Mouse (Mus musculus) megakaryocyte progenitor cell, adult 5-6 weeks (primary cell): Measurements from ENCODE around the gene Pmvk. TPM values are rescaled to one million over a fixed set of nuclear protein-coding genes. Genes with fewer than 3 reads are reported as not detected.
"Not testable (repeated sequence)": the region's sequence is repeated elsewhere in the genome, so short reads cannot be mapped to it uniquely, and the experiment has no call there.

ENCODE experiments used
- ATAC-seq: replicated peaks from 2 replicates; pipeline ENCODE4 v1.8.0; 2016; ENCODE audit warnings: mild to moderate bottlenecking, moderate TSS enrichment, inconsistent platforms; ENCODE audit not compliant: poor library complexity
- total RNA-seq, 2 experiments: library from RNA; stranded (forward) in 1 of 2; stranded (reverse) in 1 of 2; fragments of 157-497, 149-512 nt in 1 of 2; fragments of 200-1000 nt in 1 of 2; gene quantifications; 2 replicates each; pipeline versions ENCODE4 v1.2.3 to v1.2.4; 2015 to 2017

Gene Pmvk
- total RNA-seq, 2 experiments from 2014 or later, result 14.8 to 25.3 TPM

- ATAC-seq, result peak; percentile 33
Measured at GRCm38 (mm10) chr3:89425876-89426275, 28.5 kb upstream of the Pmvk start.

- not testable (repeated sequence) for ATAC-seq
Measured at GRCm38 (mm10) chr3:89429021-89429420, 25.3 kb upstream of the Pmvk start.

- ATAC-seq, result peak; percentile 95
Measured at GRCm38 (mm10) chr3:89430171-89431159, 23.9 kb upstream of the Pmvk start, which contains the start of gene Pygo2. Gene Pygo2 (plus strand): TSS chr3:89430214.

DNA sequence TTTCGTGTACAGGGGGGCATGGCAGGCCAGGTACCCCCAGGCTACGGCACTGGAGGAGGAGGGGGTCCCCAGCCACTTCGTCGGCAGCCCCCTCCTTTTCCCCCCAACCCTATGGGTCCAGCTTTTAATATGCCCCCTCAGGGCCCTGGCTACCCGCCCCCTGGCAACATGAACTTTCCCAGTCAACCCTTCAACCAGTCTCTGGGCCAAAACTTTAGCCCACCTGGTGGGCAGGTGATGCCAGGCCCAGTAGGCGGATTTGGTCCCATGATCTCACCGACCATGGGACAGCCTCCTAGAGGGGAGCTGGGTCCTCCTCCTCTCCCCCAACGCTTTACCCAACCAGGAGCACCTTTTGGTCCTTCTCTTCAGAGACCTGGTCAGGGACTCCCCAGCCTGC is 21.7 kb upstream of the Pmvk start:
- no peak for ATAC-seq

DNA sequence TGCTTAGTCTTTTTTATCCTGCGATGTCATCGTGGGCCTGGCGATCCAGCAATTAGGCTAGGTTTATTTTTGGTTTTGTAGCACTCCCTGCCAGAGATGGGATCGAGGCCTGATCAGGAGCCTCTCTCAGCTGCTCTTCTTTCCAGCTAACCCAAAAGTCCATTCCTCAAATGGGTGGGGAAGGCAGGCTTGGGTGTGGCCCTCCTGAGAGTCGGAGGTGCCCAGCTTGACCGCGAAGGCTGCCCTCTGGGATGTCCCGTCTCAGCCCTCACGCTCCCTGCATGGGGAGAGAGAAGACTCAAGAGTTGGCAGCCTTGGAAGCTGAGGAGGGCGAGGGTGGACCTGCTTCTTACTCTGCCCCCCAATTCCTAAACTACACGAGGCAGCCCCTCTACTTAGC is 19.8 kb upstream of the Pmvk start:
- ATAC-seq, result no peak

DNA sequence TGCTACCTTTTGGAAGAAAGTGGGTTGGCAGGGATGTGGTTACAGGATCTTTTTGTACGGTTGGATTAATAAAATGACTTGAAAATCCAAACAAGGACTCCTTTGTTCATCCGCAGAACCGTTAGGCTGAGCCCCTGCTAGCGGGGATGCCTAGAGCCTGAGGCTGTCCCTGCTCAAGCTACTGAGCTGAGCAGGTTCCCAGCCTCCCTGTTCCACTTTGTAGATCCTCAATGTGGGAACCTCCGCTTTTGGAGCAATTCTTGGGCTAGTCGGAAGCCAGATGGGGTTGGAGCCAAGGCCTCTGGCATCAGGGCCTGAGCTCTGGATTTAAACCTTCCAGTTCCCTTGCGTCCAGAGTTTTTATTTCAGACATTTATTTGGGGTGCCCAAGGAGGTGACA is 19.3 kb upstream of the Pmvk start:
- no peak for ATAC-seq

DNA sequence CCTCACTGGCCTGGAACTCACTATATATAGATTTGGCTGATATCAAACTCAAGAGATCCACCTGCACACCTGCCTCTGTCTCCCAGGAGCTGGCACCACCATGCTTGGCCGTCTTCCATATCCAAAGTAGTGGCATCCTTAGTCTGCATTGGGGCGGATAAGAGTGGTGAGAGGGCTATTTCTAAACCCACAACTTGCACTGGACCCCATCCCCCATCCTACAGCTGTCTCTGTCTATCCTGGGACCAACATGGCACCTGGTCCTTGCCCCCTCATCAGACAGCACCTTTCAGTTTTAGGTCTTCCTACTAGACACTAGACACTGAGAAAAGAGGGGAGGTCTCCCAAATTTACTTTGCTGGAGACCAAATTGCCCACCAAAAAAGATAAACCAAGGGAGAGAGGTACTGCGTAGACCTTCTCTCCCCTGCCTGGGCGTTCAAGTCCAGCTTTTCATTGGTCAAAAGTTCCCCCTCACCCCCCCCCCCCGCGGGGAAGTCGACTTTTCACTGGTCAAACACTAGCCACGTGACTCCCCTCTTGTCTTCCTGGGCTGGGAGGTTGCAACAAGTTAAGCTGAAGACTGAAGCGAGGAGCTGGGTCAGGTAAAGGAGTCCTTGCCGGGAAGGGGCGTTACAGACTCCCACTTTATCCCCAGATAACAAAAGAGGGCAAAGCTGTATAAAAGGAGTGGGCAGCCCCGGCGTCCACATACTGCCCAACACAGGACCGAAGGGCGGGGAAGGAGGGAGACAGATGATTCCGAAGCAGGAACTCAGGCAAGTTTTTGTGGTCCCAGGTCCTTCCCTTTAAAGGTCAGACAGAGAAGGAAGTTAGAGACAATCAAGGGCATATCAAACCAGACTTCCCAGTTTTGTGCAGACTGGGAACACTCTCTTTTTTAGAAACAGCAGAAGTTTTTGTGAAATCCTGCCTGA is 17.9 kb upstream of the Pmvk start, which contains the start of gene Pbxip1:
TSS of gene Pbxip1 (plus strand) at position 531 of the 938 bp plus-strand sequence.
- ATAC-seq, result peak; percentile 76

- peak; percentile 38 for ATAC-seq
Measured at GRCm38 (mm10) chr3:89437269-89437668, 17.1 kb upstream of the Pmvk start.

DNA sequence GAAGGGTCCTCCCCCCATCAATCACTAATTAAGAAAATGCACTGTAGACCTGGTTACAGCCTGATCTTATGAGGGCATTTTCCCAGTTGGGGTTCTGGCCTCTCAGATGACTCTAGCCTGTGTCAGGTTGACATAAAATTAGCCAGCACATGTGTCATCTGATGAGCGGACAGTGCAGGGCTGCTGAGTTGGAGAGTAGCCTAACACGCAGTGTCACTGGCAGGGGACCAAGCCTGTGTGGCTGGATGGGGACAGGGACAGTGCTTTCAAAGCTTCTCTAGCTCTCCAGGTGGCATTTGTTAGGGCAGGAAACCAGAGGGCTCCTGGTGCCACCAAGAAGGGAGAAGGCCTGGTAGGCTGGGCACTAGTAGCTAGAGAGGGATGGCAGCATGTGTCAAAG is 13.7 kb upstream of the Pmvk start:
- ATAC-seq, result no peak

GRCm38 (mm10) chr3:89448720-89449537 is 5.4 kb upstream of the Pmvk start:
- ATAC-seq, result peak; percentile 95

- ATAC-seq, result peak; percentile 82
Measured at GRCm38 (mm10) chr3:89449541-89449940, 4.8 kb upstream of the Pmvk start.

DNA sequence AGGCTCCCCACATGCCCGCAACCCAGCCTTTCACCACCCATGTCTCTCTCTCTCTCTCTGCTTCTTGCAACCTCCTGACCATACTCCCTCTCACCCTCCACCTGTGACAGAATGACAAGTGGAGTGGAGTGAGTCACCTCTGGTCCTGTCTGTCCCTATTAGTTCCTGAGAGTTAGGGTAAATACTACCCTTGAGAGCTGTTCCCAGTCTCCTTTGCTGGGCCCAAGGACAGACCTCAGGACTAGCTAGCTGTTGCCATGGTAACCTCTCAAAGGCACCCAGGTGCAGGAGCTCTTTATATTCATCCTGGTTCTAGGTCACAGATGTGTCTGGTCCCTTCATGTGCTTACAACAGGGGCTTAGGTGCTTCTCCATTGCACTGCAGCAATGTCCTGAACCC is 2.4 kb upstream of the Pmvk start:
- ATAC-seq, result no peak

DNA sequence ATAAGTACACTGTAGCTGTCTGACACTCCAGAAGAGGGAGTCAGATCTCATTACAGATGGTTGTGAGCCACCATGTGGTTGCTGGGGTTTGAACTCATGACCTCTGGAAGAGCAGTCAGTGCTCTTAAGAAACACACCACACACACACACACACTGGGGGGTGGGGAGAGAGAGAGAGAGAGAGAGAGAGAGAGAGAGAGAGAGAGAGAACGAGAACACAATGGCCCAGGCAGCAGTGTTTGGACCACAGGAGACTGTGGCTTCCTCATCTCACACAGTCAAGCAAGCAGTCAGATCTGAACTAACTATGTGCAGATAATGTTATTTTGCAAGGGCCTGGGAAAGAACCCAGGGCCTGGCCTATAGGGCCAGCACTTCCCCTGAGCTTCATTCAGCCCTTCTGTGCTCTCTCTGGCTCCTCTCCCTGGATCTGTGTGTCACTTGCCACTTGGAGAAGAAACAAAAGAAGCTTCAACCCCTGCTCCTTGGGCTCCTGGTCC is 1.5 kb downstream of the Pmvk start:
- ATAC-seq, result no peak

DNA sequence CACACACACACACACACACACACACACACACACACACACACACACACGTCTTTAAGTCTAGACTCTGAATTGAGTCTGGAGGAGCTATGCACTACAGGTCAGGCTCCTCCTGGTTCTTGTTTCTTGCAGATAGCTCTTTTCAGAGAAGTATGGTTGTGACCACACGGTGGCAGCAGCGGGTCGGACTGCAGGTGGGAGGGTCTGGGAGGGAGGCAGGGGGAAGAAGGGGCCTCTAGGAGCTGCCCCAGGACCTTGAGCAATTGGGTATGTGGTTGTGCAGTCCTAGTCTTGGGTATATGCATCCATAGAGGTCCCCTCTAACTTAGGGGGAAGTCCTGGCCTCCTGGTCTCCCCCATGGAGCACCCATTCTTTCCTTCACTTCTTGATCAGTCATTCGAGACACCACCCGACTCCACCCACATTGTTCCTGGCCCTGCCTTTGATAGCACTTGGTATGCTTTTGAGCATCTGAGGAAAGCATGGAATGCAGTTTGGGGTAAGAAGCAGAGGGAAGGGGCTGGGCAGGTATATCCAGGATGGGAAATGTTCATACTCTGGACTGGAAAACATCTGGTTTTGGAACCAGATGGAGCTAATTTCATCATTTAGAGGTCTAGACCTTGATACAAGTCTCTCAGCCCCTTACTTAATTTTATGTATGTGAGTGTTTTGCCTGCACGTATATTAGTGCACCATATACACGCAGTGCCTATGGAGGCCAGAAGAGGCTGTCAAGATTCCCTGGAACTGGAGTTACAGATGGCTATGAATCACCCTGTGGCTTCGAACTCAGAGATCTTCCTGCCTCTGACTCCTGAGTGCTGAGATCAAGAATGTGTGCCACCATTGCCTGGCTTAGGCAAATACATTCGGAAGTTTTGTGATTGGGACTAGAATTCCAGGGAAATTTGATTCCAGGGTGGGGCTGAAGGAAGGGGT is 2.7 kb downstream of the Pmvk start:
- ATAC-seq, result peak; percentile 78

DNA sequence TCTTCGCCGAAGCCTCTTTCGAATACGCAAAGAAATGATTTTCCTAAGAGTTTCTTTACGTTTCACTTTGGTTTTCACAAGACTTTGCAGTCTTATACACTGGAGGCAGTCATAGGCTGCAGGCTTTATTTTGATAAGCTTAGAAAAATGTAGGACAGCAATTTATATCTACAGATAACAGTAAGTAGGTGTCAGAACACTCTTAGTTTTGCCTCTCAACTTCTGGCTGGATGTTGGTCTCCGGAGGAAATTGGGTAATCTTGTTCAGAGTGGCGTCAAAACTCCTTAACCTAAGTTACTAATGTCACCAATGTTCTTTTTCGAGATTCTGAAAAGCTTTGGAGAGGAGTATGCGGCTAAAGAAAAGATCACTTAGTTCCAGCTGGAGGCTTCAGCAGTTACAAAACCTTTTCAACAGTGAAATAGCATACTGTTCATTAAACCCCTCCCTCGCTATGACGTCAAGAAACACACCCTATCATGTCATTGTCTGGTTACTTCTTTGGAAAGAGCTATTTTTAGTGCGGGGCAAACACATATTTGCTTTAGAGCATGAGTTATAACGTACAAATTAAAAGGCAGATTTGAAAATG is 4.1 kb downstream of the Pmvk start:
- peak; percentile 65 for ATAC-seq

DNA sequence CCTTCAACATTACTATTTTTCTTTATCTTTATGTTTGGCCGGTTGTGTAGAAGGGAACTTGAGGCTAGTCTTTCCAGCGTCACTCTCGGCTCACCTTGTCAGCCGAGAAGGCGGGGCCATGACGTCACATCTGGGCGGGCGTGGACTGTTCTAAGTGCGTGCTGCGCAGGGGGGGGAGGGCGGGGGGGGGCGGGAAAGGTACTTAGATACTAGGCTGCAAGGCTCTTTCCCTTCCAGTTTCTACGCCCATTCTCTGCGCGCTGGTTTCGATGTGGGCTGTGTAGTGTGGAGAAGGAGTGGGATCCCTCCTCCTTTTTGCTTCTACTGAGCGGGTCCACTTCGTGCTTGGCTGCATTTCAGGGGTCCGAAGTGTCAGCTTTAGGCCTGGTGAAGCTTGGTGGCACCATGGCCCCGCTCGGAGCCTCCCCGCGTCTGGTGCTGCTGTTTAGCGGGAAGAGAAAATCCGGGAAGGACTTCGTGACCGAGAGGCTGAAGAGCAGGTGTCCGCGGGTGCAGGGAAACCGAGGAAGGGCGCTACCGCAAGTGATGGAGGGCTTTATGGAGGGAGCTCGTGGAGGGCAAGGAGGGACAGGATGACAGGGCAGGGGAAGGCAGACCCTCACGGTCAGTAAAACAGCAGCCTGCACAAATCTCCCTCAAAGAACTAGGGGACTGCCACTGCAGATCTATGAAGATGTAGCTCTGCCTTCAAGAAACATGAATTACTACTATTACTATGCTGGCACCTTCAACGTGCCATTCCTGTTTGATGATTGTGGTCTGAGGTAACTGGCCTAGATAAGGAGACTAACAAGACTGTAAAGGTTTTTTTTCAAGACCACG is 4.8 kb downstream of the Pmvk start:
- peak; percentile 77 for ATAC-seq

GRCm38 (mm10) chr3:89468268-89468667 is 13.9 kb downstream of the Pmvk start:
- ATAC-seq, result no peak

DNA sequence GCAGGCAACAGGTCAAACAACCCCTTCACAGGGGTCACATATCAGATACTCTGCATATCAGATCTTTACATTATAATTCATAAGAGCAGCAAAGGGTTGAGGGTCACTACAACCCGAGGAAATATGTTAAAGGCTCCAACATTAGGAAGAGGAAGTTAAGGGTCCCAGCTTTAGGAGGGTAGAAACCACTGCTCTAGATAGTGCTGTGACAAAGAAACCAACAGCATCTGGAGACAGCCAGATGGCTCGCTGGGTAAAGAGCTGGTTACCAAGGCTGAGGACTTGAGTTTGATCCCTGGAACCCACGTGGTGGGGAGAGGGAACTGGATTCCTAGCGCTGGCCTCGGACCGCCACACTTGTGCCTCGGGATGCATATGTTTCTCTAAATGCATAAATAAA is 17.9 kb downstream of the Pmvk start:
- ATAC-seq, result peak; percentile 42; the same call in 1 of the 2 replicates
